Mouse (Mus musculus) limb, embryonic 13.5 days (tissue): Measurements from ENCODE around the gene Irf2. TPM values are rescaled to one million over a fixed set of nuclear protein-coding genes. Genes with fewer than 3 reads are reported as not detected.
A peak's percentile ranks its signal among the peaks of the same experiment; 100 is the strongest.

Source experiments
- ATAC-seq: fragments of 200-750 bp; cut with Nextera tagmentation; 2 replicates; pipeline ENCODE4 v1.8.0; 2017; ENCODE audit warnings: low read depth, moderate number of reproducible peaks, moderate TSS enrichment; ENCODE audit not compliant: low FRiP score
- H3K27ac ChIP-seq: fragments of 300-500 bp; sonication (generic); 2 replicates; pipeline ENCODE4 v1.5.1; 2015; ENCODE audit warnings: inconsistent platforms, mild to moderate bottlenecking, moderate library complexity
- H3K27me3 ChIP-seq: fragments of 300-500 bp; sonication (generic); 2 replicates; pipeline ENCODE4 v1.6.1; 2015; ENCODE audit warnings: mild to moderate bottlenecking, inconsistent platforms
- H3K36me3 ChIP-seq: fragments of 300-500 bp; sonication (generic); 2 replicates; pipeline ENCODE4 v1.6.1; 2015; ENCODE audit warnings: inconsistent platforms, mild to moderate bottlenecking, moderate library complexity
- H3K4me1 ChIP-seq: fragments of 300-500 bp; sonication (generic); 2 replicates; pipeline ENCODE4 v1.6.1; 2015; ENCODE audit warnings: inconsistent platforms
- H3K4me2 ChIP-seq: fragments of 300-500 bp; sonication (generic); replicated peaks from 2 replicates; pipeline ENCODE4 v1.6.1; 2015; ENCODE audit warnings: inconsistent platforms, mild to moderate bottlenecking, moderate library complexity
- H3K4me3 ChIP-seq: fragments of 300-500 bp; sonication (generic); 2 replicates; pipeline ENCODE4 v1.5.1; 2015; ENCODE audit warnings: moderate library complexity, mild to moderate bottlenecking, inconsistent platforms
- H3K9ac ChIP-seq: fragments of 300-500 bp; sonication (generic); 2 replicates; pipeline ENCODE4 v1.6.1; 2015; ENCODE audit warnings: mild to moderate bottlenecking, inconsistent platforms
- H3K9me3 ChIP-seq: fragments of 300-500 bp; sonication (generic); 2 replicates; pipeline ENCODE4 v1.6.1; 2016; ENCODE audit warnings: inconsistent platforms
- WGBS: fragments of 180-500 bp; shearing (Covaris S2); methylation state at CpG from one replicate; pipeline ENCODE4 v1.1.7; 2015; 5-methylcytosine and 5-hydroxymethylcytosine counted together
- polyA plus RNA-seq: library from polyadenylated mRNA; unstranded; fragments of >200 nt; fragmentation: Nextera tagmentation; extraction: Ambion mirVana; gene quantifications from 2 replicates; pipeline ENCODE4 v1.2.1, GENCODE M21; 2015

Irf2 gene
- polyA plus RNA-seq, 1 experiment from 2014 or later, result 19.6 TPM

DNA sequence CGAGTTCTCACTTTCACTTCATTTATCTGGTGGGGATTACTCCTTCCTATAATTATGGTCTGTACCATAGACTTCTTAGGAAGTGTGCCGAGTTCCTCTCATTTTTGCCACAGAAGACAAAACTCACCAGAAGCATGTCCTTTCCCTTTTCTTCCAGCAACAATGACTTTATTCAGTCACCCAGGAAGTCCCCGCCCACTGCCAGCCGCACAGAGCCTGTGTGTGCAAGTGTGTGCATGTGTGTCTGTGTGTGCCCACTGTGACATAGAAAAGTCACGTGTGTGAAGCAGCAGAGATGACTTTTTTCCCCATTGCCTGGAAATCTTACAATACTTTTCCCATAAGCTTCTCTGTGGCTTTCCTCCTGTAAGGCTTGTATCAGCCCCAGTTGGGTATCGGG is 141.8 kb downstream of the Irf2 start:
- H3K4me2 ChIP-seq, result no peak overlapping the region
- H3K9me3 ChIP-seq, result no peaks in the 10 kb centered on the region
- H3K4me3 ChIP-seq, result no peak overlapping the region
- no peak overlapping the region for H3K9ac ChIP-seq
- ATAC-seq, result no peak
- H3K27ac ChIP-seq, result no peak overlapping the region
- 83% methylated on average over 6 of the region's 6 CpGs for WGBS
- no peaks in the 10 kb centered on the region for H3K27me3 ChIP-seq
- no peaks in the 10 kb centered on the region for H3K36me3 ChIP-seq
- H3K4me1 ChIP-seq, result no peaks in the 10 kb centered on the region

DNA sequence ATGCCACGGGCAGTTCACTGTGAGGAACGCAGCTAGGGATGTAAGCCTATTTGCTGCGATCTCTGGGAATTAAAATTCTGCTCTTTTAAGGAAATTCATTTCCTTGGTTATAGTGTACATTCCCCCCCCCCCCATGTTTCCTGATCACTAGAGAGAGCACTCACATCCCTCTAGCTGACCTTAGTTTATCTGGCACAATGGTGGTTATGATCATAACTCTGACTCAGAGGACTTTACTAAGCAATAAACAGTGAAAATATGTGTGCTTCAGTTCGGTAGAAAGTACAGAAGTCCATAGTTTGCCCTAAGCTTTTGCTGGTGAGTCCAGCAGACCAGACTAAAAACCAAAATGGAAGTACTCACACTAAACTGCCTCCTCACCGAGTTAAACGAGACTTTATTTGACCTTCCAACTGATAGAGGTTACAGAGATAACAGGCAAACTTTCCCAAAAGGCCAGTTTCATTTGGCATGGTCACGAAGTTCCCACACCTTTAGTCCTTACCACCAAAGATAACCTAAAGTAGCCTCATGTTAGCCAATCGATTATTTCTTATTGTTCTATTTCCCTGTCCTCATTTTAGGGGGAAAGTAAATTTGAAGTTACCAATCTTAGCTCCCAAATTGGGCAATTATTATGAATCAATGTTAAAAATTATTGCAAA is 142.4 kb downstream of the Irf2 start:
- Histone ChIP-seq H3K4me1 (no peaks in the 10 kb centered on the region), H3K36me3 (no peaks in the 10 kb centered on the region), H3K4me2 (no peak overlapping the region), H3K4me3 (no peak overlapping the region), H3K27ac (no peak overlapping the region), H3K27me3 (no peaks in the 10 kb centered on the region), H3K9me3 (no peaks in the 10 kb centered on the region), H3K9ac (no peak overlapping the region)
- no peak for ATAC-seq
- WGBS, result 80% methylated on average over 8 of the region's 8 CpGs

DNA sequence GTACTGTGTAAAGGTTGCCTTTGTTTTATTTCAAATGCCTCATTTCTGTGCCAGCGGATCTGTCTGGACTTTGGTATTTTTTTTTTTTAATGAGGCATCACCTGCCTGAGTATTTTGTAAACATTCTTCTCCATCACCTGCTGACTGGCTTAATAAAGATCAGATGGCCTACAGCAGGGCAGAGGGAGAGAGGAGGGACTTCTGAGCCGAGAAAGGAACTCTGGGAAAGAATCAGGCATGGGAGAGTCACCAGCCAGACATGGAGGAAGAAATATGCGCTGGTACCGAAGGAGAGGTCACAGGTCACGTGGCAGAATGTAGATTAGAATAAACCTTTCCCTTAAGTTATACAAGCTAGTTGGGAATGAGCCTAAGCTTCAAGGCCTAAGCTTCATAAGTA is 143.2 kb downstream of the Irf2 start:
- Histone ChIP-seq H3K27ac (no peak overlapping the region), H3K9ac (no peak overlapping the region), H3K9me3 (no peaks in the 10 kb centered on the region), H3K4me3 (no peak overlapping the region), H3K4me1 (no peaks in the 10 kb centered on the region), H3K36me3 (no peaks in the 10 kb centered on the region), H3K4me2 (no peak overlapping the region), H3K27me3 (no peaks in the 10 kb centered on the region)
- ATAC-seq, result no peak
- WGBS, result 42% methylated on average over 5 of the region's 5 CpGs

DNA sequence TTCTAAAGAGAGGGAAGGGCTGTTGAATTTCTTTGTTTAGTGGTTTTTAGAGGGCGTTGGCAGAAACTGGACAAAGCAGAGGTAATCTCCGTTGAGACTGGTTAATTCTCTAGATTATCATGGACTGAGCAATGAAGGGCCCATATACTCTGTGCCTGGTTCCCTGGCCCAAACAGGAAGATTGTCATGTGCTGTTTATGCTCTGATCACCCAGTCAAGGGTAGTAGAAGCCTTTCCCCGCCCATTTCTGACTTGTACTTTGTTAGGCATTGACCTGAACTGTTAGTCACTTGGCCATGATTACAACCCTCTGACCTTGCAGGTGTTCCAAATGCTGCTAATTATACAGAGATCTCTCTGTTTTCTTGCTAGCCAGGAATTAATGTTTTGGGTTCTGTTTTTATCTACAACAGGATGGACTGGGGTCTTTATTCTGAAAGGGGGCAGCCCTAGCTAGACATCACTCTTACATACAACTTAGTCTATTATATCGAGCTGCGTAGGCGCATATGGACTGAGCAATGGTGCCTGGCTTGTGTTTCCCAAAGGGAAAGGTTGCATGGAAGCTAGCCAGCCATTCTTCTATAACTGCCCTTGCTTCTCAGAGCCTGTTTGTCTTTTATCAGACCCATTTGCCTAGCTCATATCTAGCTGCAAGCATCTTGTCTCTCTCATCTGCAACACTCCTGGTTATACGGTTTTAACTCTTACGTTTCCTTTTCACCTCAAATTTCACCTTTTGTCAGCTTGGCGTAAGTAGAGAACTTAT is 143.9 kb downstream of the Irf2 start:
- Histone ChIP-seq H3K9ac (no peak overlapping the region), H3K4me2 (no peak overlapping the region), H3K27ac (no peak overlapping the region), H3K27me3 (no peaks in the 10 kb centered on the region), H3K4me3 (no peak overlapping the region), H3K36me3 (no peaks in the 10 kb centered on the region), H3K9me3 (no peaks in the 10 kb centered on the region), H3K4me1 (no peaks in the 10 kb centered on the region)
- no peak for ATAC-seq
- 87% methylated on average over 9 of the region's 9 CpGs for WGBS

DNA sequence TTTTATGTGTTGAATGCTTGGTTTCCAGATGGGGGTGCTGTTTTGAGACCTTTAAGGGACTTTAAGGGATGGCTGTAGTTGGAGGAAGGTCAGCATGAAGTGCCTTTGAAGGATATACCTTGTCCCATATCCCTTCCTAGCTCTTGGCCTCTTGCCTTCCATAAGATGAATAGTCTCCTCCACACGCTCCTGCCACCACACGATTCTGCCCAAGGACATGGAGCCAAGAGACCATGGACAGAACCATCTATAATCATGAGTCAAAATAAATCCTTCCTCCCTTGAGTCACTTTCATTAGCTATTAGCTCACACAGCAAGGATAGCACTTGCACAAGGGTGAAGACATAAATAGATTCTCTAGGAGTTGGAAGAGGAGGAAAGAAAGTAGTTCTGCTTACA is 146.3 kb downstream of the Irf2 start:
- Histone ChIP-seq H3K4me1 (peaks cover 5% of the 10 kb centered on the region; the same call in 1 of the 2 replicates), H3K27ac (no peak overlapping the region), H3K4me2 (no peak overlapping the region), H3K9ac (no peak overlapping the region), H3K36me3 (no peaks in the 10 kb centered on the region), H3K27me3 (no peaks in the 10 kb centered on the region), H3K9me3 (no peaks in the 10 kb centered on the region), H3K4me3 (no peak overlapping the region)
- 98% methylated on average over 2 of the region's 2 CpGs for WGBS
- ATAC-seq, result no peak

DNA sequence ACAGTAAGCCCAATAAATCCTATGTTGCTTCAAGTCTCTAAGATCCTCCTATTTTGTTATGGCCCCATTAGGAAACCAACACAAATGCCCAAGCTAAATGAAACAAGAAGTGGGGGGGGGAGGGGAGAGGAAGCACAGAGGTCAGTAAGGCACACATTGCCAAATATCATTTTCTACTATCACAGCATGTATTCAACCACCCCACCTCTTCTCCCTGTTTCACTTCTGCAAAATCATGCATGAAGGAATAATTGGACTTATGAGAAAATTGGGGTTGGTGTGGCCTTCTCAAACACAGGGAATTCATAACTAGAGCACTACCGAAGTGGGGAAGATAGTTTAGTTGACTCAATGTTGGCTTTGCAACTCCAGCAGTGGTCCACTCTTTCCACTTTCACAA is 146.7 kb downstream of the Irf2 start:
- no peaks in the 10 kb centered on the region for H3K27me3 ChIP-seq
- no peaks in the 10 kb centered on the region for H3K36me3 ChIP-seq
- WGBS, result 92% methylated on average over 1 of the region's 1 CpGs
- no peaks in the 10 kb centered on the region for H3K9me3 ChIP-seq
- peaks cover 5% of the 10 kb centered on the region; the same call in 1 of the 2 replicates for H3K4me1 ChIP-seq
- ATAC-seq, result no peak
- no peak overlapping the region for H3K9ac ChIP-seq
- H3K4me3 ChIP-seq, result no peak overlapping the region
- no peak overlapping the region for H3K27ac ChIP-seq
- H3K4me2 ChIP-seq, result no peak overlapping the region

DNA sequence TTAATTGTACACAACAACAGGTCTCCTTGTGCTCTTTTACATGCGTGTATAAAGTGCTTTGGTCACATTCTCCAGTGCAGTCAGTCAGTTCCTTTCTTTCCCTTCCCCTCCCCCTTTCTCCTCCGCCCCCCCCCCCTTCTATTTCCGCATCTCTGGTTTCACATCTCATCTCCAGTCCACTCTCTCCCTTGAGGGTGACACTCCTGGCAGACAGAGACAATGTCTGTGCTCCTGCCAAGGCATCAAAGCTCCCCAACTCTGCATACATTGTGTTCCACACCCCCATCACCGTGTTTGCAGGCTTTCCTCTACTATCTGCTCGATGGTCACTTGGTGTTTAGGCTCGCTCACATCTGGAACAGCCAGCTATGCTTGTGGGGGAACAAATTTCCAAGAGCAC is 147.9 kb downstream of the Irf2 start:
- Histone ChIP-seq H3K36me3 (no peaks in the 10 kb centered on the region), H3K9ac (no peak overlapping the region), H3K4me3 (no peak overlapping the region), H3K4me2 (no peak overlapping the region), H3K9me3 (no peaks in the 10 kb centered on the region), H3K27me3 (no peaks in the 10 kb centered on the region), H3K4me1 (peaks cover 13% of the 10 kb centered on the region), H3K27ac (no peak overlapping the region)
- no peak for ATAC-seq
- 77% methylated on average over 6 of the region's 6 CpGs for WGBS

DNA sequence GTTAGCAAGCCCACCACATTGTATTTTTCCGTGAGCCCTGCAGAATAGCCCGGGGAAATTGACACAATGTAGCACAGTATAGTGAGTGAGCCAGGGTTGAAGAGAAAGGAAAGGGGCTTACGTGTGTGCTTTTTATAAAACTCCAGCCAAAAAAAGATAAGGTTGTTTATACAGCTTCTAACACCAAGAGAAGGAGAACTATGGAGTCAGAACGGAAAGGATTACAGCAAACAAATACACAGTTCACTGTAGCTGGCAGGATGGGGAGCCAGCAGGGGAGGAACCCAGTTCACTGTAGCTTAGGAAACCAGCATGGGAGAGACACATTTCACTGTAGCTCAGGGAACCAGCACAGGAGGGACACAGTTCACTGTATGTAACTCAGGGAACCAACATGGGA is 149.0 kb downstream of the Irf2 start:
- Histone ChIP-seq H3K9me3 (no peaks in the 10 kb centered on the region), H3K4me2 (no peak overlapping the region), H3K27me3 (no peaks in the 10 kb centered on the region), H3K27ac (no peak overlapping the region), H3K4me3 (no peak overlapping the region), H3K9ac (no peak overlapping the region), H3K4me1 (peaks cover 22% of the 10 kb centered on the region), H3K36me3 (no peaks in the 10 kb centered on the region)
- ATAC-seq, result no peak
- WGBS, result 74% methylated on average over 4 of the region's 4 CpGs

DNA sequence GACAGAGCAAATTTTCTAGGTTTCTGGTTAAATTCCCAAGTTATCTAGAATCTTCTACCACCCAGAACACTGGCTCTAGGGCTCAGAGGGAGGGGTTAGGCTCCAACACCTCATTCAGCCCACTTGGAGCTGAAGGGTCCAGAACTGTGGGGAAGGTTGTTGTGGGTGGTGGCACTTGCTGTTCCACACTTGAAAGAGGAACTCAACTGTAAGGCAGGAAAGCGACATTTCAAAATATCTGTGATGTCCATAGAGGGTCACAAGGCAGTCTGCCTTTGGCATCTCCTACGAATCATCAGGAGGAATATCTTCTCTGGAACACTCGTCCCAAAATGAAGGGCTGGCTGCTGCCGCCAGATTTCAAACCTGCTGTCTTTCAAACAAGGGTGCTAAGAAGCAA is 150.7 kb downstream of the Irf2 start:
- ATAC-seq, result no peak
- Histone ChIP-seq H3K4me2 (no peak overlapping the region), H3K27ac (no peak overlapping the region), H3K36me3 (no peaks in the 10 kb centered on the region), H3K9ac (no peak overlapping the region), H3K4me3 (no peak overlapping the region), H3K27me3 (no peaks in the 10 kb centered on the region), H3K4me1 (peaks cover 22% of the 10 kb centered on the region), H3K9me3 (no peaks in the 10 kb centered on the region)
- 90% methylated on average over 4 of the region's 4 CpGs for WGBS

DNA sequence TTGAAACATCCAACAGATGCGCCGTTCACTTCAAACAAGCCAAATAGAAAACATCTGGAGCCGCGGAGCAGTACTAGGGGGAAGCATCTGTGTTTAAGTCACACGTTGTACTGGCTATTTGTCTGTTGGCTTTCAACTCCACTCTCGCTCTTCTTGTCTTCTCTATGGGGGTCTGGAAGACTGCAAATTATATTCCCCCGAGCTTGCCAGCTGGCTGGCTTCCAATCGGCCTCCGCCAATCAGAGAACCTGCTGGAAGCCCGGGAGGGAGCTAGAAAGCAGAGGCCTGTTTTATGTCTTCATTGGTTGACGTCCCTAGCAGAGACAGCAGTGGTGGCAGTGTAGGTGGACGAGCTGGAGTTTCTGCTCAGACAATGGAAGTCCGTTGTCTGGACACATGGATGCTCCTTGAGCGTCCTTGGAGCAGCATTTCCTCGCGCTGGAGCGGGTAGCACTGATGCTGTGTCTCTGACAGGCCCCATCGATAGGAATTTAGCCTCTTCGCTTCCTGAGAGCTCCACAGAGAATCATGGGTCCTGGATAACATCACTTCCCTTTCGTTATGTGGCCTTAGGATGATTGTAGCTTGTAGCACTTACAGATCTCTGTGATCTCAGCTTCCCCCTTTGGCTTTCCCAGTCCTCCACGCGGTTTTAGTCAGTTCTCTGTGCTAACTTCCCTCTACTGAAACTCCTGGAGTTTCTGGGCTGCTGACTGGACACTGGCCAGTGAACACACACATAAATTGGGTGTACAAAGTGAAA is 153.2 kb downstream of the Irf2 start:
- Histone ChIP-seq H3K27me3 (no peaks in the 10 kb centered on the region), H3K4me3 (peak overlapping the region; percentile 13; the same call in 1 of the 2 replicates), H3K9ac (peak overlapping the region; percentile 31; the same call in 1 of the 2 replicates), H3K4me2 (peak overlapping the region; percentile 56), H3K27ac (peak overlapping the region; percentile 49; the same call in 1 of the 2 replicates), H3K36me3 (no peaks in the 10 kb centered on the region), H3K4me1 (peaks cover 22% of the 10 kb centered on the region), H3K9me3 (no peaks in the 10 kb centered on the region)
- WGBS, result 27% methylated on average over 22 of the region's 22 CpGs
- peak; percentile 87 for ATAC-seq

DNA sequence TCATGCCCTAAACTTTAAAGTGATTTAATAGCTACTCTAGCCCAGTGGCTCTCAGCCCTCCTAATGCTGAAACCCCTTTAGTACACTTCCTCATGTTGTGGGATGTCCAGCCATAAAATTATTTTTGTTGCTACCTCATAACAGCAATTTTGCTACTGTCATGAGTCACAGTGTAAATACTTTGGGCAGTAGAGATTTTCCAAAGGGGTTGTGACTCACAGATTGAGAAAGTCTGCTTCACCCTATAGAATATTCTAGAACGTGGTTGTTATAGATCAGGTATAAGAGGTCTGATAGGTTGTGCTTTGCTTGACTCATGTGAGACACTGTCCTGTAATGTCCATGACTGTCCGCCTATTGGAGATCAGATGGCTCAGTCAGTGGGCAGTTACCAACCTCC is 154.9 kb downstream of the Irf2 start:
- H3K9ac ChIP-seq, result no peak overlapping the region
- 92% methylated on average over 2 of the region's 2 CpGs for WGBS

DNA sequence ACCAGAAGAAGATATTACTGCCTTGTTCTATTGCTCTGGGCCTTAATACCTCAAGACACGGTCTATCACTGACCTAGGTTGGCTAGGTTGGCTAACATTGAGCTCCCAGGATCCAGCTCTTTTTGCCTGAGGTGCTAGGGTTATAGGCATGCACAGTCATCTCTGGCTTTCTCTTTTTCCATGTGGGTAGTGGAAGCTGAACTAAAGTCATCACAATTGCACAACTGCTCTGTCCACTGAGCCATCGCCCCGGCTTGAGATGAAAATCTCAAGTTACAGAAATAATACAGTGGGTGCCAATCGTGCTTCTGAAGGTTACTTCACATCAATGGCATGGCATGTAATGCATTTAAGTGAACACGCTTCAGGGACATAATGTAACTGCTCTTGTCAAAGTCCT is 156.5 kb downstream of the Irf2 start:
- Histone ChIP-seq H3K4me1 (peaks cover 17% of the 10 kb centered on the region), H3K4me2 (no peak overlapping the region), H3K27ac (no peak overlapping the region), H3K9ac (no peak overlapping the region), H3K4me3 (no peak overlapping the region), H3K27me3 (no peaks in the 10 kb centered on the region), H3K9me3 (no peaks in the 10 kb centered on the region), H3K36me3 (no peaks in the 10 kb centered on the region)
- 89% methylated on average over 5 of the region's 5 CpGs for WGBS
- ATAC-seq, result no peak

More for the DNA sequence above, 154.9 kb downstream of the Irf2 start:
- H3K27ac ChIP-seq, result no peak overlapping the region
- no peaks in the 10 kb centered on the region for H3K9me3 ChIP-seq
- no peak overlapping the region for H3K4me3 ChIP-seq
- no peak overlapping the region for H3K4me2 ChIP-seq
- ATAC-seq, result no peak
- H3K27me3 ChIP-seq, result no peaks in the 10 kb centered on the region
- H3K36me3 ChIP-seq, result no peaks in the 10 kb centered on the region
- peaks cover 17% of the 10 kb centered on the region for H3K4me1 ChIP-seq
